Mouse (Mus musculus) thymus, postnatal 25 days (tissue): ENCODE results near the gene Gsdme.
A peak's percentile ranks its signal among the peaks of the same experiment; 100 is the strongest.

Source experiments
- DNase-seq: peaks from one replicate; pipeline ENCODE4 v3.0.0; 2022

Gsdme gene

GRCm38 (mm10) chr6:50244126-50244525, 19.5 kb downstream of the Gsdme start:
- DNase-seq = no peak

- no peak for DNase-seq
Measured at GRCm38 (mm10) chr6:50240437-50240836, 23.2 kb downstream of the Gsdme start.

DNA sequence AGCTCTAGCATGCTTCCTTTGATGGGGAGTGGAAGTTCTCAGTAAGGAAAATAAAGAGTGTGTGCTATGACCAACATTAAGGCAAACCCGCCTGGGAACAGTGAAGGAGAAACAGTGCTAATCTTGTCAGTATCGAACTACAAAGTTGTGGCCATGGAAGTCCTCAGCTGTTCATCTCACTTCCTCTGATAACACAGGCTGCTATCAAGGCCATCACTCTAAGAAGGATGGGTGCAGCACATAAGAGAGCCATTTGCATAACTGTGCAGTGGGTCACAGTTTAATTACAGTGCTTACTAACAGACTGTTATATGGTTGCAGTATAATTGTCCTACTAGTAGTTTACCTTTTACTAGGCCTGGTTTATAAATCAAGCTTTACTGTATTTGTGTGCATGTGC, 23.8 kb downstream of the Gsdme start:
- no peak for DNase-seq

GRCm38 (mm10) chr6:50237963-50238362, 25.7 kb downstream of the Gsdme start:
- DNase-seq = no peak

GRCm38 (mm10) chr6:50232984-50233383, 30.7 kb downstream of the Gsdme start:
- no peak for DNase-seq

DNA sequence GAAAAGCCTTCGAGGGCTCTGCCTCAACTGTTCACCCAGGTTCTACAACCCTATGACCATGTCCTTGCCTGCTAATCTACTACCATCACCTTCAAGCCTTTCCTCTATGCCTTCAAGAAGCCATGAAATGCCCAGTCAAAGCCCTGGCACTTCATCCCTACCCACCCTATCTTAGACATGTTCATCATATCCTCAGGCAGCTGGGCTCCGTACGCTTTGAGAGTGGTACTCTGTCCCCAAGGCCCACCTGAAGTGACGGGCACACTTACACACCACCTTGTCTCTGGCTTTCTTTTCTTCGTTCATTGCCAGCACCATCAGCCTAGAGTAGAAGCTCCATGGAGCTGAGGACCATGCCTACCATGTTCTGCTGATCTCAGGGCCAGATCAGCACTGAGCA, 32.4 kb downstream of the Gsdme start:
- DNase-seq = no peak

GRCm38 (mm10) chr6:50228180-50228579, 35.5 kb downstream of the Gsdme start:
- DNase-seq = no peak

DNA sequence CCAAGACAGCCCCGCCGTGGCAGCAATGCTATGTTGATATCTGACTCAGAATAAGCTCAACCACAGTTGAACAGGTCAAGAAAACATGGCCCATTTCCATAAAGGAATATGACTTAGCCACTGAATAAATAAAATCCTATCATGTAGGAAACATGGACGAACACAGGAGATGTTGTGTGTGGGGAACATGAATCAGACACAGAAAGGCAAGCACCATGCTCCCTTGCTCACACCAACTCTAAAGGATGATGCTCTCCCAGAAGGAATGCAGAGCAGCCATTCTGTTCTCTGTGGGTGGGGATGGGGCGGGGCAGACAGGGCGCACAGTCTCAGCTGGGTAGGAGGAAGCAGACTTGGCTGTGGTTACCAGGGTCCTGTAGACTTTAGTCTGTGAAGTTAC, 38.4 kb downstream of the Gsdme start:
- DNase-seq = no peak

DNA sequence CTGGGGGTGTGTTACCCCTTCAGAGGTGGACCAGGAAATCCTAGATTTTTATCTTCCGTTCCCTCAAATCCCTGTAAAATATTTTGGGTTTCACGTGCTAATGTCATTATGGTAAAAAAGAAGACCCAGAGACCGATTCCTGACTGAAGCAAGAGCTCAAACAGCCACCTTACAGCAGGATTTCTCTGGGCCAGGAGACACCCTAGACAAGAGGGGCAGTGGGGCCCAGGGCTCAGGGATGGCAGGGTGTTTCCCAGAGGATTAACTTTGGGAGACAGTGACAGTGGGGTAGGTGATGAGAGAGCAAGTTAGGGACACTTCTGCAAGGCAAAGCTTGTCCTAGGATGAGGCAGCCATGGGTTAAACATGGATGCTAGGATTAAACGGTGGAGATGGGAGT, 40.1 kb downstream of the Gsdme start:
- DNase-seq = no peak

- DNase-seq = peak; percentile 16
Measured at GRCm38 (mm10) chr6:50222986-50223385, 40.7 kb downstream of the Gsdme start.

- no peak for DNase-seq
Measured at GRCm38 (mm10) chr6:50222351-50222750, 41.3 kb downstream of the Gsdme start.

DNA sequence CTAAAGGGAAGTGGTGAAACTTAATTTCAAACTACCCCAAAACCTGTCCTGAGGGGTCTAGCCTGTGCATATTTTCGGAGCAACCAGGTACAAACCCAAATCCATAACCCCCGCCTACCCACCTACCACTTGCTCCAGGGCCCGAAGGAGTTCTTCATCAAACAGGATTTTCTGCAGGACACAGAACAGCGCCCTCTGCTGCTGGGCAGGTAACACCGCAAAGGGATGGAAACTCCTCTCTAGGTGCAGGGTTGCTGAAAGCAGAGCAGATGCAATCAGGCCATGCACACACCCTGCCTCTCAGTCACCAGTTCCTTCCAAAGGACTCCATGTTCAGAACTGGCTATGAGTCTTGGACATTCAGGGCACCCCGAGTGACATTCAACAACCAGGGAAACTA, 42.8 kb downstream of the Gsdme start:
- peak; percentile 56 for DNase-seq

GRCm38 (mm10) chr6:50219066-50219465, 44.6 kb downstream of the Gsdme start:
- DNase-seq = no peak

- no peak for DNase-seq
Measured at GRCm38 (mm10) chr6:50218628-50219027, 45.0 kb downstream of the Gsdme start.

DNA sequence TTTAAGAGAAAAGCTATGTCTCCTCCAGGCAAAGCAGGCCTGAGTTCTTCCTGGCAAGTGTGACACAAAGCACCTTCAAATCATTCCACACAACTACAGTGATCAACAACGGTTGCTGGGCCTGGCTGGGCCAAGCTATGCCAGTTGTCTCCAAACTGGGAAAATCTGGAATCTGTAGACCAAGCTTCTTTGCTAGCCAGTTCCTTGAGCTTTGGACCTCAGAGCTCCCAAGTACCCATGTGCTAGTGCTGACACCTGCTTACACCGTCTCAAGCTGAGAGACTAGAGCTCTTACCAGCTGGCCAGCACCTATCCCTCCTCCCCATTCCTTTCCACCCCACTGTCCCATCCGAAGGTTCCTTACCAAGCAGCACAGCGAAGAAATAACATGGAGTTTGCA, 47.7 kb downstream of the Gsdme start:
- DNase-seq = no peak

DNA sequence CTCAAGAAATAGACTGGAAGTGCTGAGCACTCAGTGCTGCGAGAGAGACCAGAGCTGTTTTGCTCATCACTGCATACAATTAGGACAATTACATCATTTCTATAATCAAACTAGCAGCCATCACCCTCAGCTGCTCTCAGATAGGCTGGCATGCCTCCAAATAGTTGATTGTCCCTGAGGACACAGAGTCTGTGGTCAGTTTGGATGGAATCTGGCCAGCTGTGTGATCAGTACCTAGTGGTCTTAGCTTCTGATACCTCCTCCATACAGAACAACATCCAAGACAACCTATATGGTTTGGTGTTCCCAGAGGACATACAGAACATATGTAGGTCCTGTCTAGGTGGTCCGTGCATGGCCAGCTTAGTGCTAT, 48.3 kb downstream of the Gsdme start:
- no peak for DNase-seq

- DNase-seq = no peak
Measured at GRCm38 (mm10) chr6:50214711-50215372, 48.8 kb downstream of the Gsdme start.

GRCm38 (mm10) chr6:50205093-50205492, 58.6 kb downstream of the Gsdme start:
- no peak for DNase-seq

- no peak for DNase-seq
Measured at GRCm38 (mm10) chr6:50204356-50204755, 59.3 kb downstream of the Gsdme start.

GRCm38 (mm10) chr6:50193851-50194250, 69.8 kb downstream of the Gsdme start:
- no peak for DNase-seq

DNA sequence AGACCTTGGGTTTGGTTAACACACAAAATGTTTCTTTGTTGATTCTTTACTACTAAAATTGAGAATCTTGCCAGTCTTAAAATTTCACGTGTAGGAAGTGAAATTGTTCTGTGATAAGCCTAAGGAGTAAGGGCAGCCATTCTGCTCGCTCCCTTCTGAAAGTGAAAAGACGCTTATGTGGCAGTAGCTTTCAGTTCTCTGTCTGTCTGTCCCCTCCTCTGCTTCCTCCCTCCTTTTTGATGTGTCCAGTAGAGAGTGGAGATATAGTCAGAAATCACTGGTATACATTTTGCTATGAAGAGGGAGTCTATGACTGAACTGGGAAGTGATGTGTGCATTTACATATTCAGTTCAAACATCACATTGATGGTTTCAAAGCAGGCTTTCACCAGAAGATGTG, 70.8 kb downstream of the Gsdme start:
- no peak for DNase-seq

GRCm38 (mm10) chr6:50192169-50192568, 71.5 kb downstream of the Gsdme start:
- DNase-seq = no peak

- no peak for DNase-seq
Measured at GRCm38 (mm10) chr6:50191605-50192004, 72.1 kb downstream of the Gsdme start.

- DNase-seq = no peak
Measured at GRCm38 (mm10) chr6:50189376-50189775, 74.3 kb downstream of the Gsdme start.

DNA sequence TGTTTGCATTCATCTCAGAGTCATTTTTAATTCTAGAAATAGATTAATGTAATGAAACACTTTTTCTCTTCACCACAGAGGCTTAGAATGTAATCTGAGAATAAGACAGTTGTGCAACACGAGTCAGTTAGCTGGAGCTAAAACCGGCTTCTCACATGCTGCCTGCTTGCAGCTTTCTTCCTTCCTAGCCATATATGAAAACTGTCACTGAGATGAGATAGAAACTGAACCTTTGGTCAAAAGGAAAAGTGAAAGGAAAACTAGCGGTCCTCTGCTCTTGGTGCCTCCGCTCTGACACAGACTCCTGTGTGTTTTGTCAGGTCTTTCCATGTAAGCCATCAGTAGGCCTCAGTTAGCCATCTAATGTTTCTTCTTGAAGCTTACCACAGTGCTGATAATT, 75.7 kb downstream of the Gsdme start:
- no peak for DNase-seq

GRCm38 (mm10) chr6:50180189-50180588, 83.5 kb downstream of the Gsdme start:
- no peak for DNase-seq
